Mouse (Mus musculus) layer of hippocampus, adult 9-11 months (tissue): Measurements from ENCODE around the gene Tnf.

Source experiments
- DNase-seq: peaks from one replicate; pipeline ENCODE4 v3.0.0; 2022

Tnf gene

GRCm38 (mm10) chr17:35197126-35197525 lies 4.7 kb downstream of the Tnf start:
- DNase-seq = no peak

- DNase-seq = no peak
These were observed 5.5 kb downstream of the Tnf start for GRCm38 (mm10) chr17:35196321-35196641.

DNA sequence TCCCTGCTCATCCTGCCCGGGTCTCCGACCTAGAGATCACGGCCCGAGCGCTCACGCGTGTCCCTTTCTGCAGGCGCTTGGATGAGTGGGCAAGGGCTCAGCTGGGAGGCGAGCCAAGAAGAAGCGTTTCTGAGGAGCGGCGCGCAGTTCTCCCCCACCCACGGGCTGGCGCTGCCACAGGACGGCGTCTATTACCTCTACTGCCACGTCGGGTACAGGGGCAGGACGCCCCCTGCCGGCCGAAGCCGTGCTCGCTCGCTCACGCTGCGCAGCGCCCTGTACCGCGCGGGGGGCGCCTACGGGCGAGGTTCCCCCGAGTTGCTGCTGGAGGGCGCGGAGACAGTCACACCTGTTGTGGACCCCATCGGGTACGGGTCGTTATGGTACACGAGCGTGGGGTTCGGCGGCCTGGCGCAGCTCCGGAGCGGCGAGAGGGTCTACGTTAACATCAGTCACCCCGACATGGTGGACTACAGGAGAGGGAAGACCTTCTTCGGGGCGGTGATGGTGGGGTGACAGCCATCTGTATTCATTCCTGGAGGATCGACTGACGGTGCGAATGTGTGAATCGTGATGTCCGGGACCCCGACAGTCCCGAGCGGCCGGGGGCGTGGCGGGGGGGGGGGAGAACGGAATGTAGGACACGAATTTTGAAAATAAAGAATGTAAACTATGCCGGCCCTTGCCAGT lies 6.0 kb downstream of the Tnf start:
- DNase-seq = peak; percentile 72

DNA sequence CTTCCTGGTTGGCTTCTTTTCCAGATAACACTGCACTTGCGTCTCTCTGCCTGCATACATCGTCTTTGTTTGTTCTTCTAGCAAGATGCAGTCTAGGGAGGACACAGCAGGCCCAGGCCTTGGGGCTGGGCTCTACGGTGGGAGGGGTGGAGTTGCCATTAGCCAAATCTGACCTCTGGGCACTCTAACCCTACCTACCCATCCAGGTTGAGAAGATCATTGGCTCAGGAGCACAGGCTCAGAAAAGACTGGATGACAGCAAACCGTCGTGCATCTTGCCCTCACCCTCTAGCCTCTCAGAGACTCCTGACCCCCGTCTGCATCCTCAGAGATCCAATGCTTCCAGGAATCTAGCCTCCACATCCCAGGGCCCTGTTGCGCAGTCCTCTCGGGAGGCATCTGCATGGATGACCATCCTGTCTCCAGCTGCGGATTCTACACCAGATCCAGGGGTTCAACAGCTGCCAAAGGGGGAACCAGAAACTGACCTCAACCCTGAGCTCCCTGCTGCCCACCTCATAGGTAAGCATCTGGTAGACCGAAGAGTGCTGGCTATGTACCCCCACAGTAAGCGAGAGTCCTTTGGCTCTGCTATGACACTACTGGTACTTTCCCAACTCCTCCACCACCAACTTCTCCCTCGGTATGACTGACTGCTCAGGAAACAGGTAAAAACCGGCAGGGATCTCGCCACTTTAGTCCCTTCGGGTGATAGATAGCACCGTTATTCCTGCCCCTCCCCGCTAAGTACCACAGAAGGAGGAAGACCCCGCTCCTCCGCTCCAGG lies 6.8 kb downstream of the Tnf start:
- DNase-seq = no peak

GRCm38 (mm10) chr17:35193881-35194843 lies 7.6 kb downstream of the Tnf start, which contains the start of gene Ltb:
Gene Ltb, plus strand, starts transcription at chr17:35194439.
- DNase-seq = no peak

- DNase-seq = no peak
These were observed 8.9 kb downstream of the Tnf start for GRCm38 (mm10) chr17:35192924-35193323.

DNA sequence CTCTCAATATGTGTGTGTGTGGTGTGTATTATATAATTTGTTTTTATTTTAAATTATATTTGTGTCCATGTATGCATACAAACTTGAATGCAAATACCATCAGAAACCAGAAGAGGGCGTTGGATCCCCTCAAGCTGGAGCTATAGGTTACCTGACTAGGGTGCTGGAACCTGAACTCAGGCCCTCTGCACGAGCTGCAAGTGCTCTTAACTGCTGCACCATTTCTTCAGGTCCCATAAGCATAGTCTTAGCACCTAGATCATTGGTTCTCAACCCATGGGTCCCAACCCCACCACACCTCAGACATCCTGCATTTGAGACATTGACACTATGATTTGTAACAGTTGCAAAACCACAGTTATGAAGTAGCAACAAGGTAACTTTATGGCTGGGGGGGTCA lies 10.1 kb downstream of the Tnf start:
- no peak for DNase-seq

DNA sequence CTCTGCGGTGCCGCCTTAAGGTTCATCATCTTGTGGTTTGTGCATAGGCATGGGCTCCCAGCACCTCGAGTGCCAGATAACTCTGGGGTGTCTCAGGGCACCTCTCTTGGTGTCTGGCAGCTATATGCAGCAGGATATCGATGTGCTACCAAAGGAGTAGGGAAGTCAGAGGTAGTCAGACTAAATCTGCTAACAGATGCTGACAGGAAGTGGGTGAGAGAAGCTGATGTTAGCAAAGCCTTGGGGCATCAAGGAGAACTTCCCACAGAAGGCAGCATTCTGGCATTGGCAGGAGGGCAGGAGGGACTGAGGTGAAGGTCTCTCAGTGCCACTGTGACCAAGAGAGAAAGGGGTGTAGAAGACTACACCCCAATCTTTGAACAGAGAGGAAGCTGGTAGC lies 11.7 kb downstream of the Tnf start:
- DNase-seq = no peak

DNA sequence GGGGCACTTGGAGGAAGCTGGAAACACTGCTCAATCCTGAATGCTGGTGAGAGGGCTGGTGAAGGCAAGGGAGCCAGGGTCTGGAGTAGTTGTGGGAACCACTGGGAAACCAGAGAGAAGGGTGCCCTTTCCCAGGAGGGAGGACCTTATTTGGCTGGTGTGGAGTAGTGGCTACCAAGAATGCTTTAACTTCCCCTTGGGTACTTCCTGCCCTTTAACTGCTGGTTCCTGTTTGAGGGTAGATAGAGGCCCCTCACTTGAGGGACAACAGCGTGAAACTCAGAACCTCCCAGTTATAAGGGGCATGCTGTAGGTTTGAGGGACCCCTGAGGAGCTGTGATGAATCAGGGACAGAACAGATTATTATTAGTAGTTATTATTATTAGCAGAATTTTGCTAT lies 12.6 kb downstream of the Tnf start:
- DNase-seq = no peak

GRCm38 (mm10) chr17:35187959-35188610 lies 13.7 kb downstream of the Tnf start, which contains the start of gene Lst1:
Gene Lst1, minus strand, starts transcription at chr17:35188439.
- no peak for DNase-seq

DNA sequence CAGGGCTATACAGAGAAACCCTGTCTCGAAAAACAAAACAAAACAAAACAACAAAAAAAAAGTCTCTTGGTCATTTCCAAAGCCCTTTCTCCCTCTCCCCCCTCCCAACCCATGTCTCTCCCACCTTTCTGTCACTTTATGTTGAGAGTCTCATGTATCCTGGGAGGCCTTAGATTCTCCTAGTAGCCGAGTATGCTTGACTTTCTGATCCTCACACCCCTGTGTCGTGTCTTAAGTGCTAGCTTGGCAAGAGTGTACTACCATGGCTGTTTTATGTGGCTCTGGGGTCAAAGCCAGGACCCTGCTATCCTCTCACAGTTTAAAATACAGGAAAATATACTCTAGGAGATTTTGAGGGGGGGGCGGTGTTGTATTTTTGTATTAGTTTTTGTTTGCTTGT lies 14.5 kb downstream of the Tnf start:
- no peak for DNase-seq

- DNase-seq = no peak
These were observed 15.1 kb downstream of the Tnf start for GRCm38 (mm10) chr17:35186681-35187080.

GRCm38 (mm10) chr17:35185639-35186611 lies 15.9 kb downstream of the Tnf start:
- peak; percentile 67 for DNase-seq

- DNase-seq = no peak
These were observed 21.7 kb downstream of the Tnf start for GRCm38 (mm10) chr17:35180093-35180492.

- DNase-seq = no peak
These were observed 23.3 kb downstream of the Tnf start for GRCm38 (mm10) chr17:35178528-35178927.

DNA sequence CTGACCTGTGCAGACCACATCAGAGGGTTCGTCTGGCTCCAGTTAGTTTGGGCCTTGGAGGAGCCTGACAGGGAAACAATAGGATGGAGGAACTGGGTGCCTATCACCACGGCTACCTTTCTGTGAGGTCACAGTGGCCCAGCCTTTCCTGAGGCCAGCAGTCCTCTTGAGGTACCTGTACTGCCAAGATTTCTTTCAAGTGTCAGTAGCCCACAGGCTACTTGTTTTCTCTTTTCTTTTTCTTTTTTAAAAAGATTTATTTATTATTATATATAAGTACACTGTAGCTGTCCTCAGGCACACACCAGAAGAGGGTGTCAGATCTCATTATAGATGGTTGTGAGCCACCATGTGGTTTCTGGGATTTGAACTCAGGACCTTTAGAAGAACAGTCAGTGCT lies 25.8 kb downstream of the Tnf start, which contains the start of gene Aif1:
Gene Aif1 (minus strand): TSS at position 101 of the 400 bp plus-strand sequence.
- DNase-seq = no peak

- DNase-seq = no peak
These were observed 26.4 kb downstream of the Tnf start for GRCm38 (mm10) chr17:35175382-35175781.

- DNase-seq = no peak
These were observed 27.4 kb downstream of the Tnf start for GRCm38 (mm10) chr17:35174201-35174977.

DNA sequence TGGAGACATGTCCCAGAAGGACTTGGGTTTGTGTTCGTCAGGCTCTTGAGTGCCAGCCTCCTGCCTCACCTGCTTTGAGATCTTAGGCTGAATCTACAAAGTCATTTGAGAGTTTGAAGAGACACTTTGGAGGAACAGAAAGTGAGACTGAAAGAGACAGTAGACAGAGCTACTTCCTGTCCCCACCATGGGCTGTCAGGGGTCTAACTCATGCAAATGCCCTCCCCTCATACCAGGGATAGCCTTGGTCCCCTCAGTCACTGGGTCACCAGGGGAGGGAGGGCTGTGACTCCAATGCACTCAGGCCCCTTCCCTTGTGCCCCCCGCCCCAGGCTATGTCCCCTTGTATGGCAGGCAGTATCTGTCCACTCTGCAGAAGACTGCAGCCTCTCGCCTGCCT lies 28.5 kb downstream of the Tnf start:
- no peak for DNase-seq

DNA sequence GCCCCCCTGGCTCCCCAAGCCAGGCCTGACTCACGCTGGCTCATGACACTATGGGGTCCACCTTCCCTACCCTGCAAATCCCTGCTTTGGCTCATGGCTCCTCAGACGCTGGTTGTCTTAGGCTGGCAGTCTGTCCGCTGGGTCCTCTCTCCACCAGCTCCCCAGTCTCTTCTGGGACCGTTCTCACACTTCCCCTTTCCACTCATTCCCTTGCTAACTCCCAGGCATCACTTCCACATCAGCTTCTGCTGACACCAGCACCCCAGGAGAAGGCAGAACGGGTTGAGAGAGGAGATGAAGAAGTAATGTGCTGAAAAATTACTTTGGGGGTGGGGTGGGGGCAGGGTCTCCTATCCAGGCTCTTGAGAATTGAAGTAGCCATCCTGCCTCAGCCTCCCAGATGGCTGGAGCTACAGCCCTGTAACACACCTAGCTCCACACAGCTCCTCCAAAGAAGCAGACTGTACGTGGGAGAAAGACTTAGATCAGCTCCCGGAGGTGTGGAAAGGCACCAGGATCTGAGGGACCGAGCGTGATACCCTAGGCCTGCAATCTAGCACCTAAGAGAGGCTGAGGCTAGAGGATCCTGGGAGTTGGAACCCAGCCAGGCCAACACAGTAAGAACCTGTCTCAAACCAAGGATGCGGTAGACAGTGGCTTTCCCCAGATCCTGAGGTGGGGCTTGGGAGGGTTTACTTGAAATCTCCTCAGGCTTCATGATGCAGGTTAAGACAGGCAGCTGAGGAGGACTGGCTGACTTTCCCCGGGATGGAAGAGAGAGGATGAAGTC lies 29.2 kb downstream of the Tnf start:
- DNase-seq = peak; percentile 65
